Mouse (Mus musculus) kidney, postnatal 14 days (tissue): ENCODE measurements at regions not wholly inside any gene's neighbourhood (a gene's known extent, or its start where the extent isn't known, plus 50 kb on each side); places are given as distances from the start of the nearest gene placed in this dataset.
"Not testable (repeated sequence)": the region's sequence is repeated elsewhere in the genome, so short reads cannot be mapped to it uniquely, and the experiment has no call there.

Experiments
- DNase-seq: peaks from one replicate; pipeline ENCODE4 v3.0.0; 2022; ENCODE audit warnings: mixed read lengths

DNA sequence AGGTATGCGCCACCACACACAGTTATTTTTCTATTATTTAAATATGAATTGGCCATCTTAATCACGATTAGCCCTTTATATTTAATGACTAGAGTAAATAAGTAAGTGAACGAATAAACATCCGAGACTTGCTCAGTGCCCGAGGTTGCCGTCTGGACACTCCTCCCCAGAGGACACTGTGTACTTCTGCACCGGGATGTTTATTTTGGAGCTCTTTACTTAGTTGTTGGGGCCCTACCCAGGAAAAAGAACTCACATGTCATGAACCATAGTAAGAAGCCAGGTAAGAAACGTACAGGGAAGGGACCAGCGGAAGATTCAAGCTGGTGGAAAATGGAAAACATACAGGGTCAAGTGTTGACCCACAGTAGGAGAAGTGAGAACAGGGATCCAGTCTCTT, 89.0 kb downstream of the Akr1d1 start:
- DNase-seq: peak; percentile 25

- peak; percentile 21 for DNase-seq
Measured at GRCm38 (mm10) chr6:37621364-37622029, 91.5 kb downstream of the Akr1d1 start.

DNA sequence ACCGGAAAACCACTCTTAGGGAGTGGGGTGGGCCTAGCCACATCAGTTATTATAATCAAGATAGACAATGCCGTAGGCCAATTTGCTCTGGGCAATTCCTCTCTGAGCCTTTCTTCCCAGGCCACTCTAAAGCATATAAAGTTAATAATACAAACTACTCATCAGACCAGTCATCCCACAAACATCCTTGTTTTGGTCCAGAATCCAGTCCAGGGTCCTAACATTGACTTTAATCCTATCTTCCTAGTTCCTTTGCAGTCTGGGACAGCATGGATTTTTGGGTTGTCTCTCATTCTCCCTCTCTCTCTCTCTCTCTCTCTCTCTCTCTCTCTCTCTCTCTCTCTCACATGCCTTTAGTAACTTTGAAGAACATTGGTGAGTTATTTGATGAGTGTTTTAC, 92.3 kb downstream of the Akr1d1 start:
- DNase-seq: no peak

GRCm38 (mm10) chr6:37627206-37627605, 97.2 kb downstream of the Akr1d1 start:
- no peak for DNase-seq

GRCm38 (mm10) chr6:37633948-37634347, 104.0 kb downstream of the Akr1d1 start:
- DNase-seq: no peak

- DNase-seq: no peak
Measured at GRCm38 (mm10) chr6:37642066-37642465, 112.1 kb downstream of the Akr1d1 start.

- peak; percentile 19 for DNase-seq
Measured at GRCm38 (mm10) chr6:37642701-37643121, 112.7 kb downstream of the Akr1d1 start.

DNA sequence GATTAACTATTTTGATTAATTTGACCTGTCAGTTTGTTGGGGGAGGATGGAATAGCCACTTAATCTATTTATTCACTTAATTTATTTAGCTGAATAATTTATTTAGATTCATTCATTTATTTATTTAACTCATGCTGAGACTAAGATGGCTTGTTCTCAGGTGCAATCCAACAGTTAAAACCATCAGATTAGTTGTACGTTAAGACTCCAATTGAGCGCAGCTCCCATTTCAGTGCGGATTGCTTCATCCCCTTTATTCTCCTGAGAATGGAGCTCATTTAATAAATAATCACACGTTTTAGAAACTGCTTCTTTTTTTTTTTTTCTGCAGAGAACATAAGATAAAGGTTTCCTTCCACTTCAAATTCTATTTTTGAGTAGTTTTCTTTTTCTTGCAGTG, 113.2 kb downstream of the Akr1d1 start:
- no peak for DNase-seq

GRCm38 (mm10) chr6:37643718-37644117, 113.7 kb downstream of the Akr1d1 start:
- DNase-seq: no peak

GRCm38 (mm10) chr6:37645551-37645950, 115.6 kb downstream of the Akr1d1 start:
- DNase-seq: peak; percentile 51

DNA sequence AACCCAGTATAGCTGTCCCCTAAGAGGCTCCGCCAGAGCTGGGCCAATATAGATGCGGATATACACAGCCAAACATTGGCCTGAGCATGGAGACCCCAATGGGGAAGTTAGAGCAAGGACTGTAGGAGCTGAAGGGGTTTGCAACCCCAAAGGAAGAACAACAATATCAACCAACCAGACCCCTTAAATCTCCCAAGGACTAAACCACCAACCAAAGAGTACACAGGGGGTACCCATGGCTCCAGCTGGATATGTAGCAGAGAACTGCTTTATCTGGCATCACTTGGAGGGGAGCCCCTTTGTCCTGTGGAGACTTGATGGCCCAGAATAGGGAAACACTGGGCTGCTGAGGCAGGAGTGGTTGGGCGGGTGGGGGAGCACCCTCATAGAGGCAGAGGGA, 127.3 kb downstream of the Akr1d1 start:
- not testable (repeated sequence) for DNase-seq

GRCm38 (mm10) chr6:37658021-37658650, 128.2 kb downstream of the Akr1d1 start:
- no peak for DNase-seq

DNA sequence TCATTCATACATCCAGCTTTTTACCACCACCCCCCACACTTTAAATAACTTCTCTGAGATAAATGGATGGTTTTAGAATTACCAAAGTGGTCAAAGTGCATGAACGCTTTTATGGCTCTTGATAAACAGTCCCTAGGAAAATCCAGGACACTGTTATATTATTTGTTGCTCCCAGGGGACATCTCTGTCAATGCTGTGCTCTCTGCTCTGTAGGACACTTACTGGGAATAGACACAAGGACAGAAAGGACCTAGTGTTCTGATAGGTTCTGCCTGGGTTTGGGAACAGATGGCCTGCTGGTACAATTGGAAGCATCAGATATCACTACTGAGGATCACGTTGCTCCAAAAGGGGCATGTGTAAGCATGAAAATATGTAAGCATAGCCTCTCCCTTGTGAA, 132.8 kb downstream of the Akr1d1 start:
- no peak for DNase-seq

- peak; percentile 21 for DNase-seq
Measured at GRCm38 (mm10) chr6:37665576-37665975, 135.6 kb downstream of the Akr1d1 start.

DNA sequence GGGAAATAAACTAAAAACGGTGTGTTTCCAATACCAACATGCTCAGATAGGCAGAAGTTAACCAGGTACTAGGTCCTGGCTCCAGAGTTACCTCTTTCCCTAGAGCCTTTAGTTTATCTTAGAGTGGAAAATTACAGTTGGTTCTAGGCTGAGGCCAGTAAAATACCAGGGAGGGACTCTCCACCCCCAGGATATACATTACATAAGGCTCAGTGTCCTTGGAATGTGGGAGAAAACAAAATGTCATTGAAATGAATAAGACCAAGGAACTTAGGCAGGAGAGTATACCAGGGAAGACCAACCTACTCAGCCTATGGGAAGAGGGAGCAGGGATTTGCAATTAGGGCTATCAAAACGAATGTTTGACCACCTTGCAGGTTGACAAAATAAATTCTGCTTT, 139.4 kb downstream of the Akr1d1 start:
- DNase-seq: no peak

DNA sequence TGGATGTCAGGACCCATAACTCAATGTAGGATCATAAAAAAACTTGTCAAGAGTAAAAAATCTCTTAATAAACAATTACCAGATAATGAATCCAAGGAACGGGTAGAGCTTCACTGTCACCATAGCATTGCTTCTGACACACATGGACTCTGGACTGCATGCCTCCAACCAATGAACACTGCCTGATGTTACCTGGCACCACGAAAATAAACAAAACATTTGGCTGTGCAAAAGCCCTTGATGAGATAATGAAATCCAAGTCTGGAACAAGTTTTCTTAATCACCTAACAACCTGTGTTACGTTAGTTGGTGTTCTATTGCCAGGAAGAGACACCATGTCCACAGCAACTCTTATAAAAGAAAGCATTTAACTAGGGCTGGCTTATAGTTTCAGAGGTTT, 140.7 kb downstream of the Akr1d1 start:
- no peak for DNase-seq

DNA sequence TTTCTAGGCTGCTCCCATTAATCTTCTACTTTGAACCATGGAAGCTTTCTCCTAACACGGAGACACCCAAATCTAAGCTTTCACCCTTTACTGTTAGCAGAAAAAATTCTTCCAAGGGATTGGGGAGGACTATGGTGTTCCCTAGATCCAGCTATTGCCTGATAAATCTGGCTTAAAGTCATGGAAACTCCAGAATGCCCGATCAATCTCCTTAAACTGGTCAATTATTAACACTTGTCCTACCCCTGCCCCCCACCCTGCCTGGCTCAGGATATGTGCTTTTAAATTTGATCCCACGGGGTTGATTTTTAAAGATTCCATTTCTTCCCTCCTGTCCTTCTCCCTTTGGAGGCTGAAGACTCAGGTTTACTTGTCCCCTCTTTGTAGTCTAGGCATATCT, 149.9 kb downstream of the Akr1d1 start:
- no peak for DNase-seq

- not testable (repeated sequence) for DNase-seq
Measured at GRCm38 (mm10) chr6:37681331-37681730, 151.4 kb downstream of the Akr1d1 start.

DNA sequence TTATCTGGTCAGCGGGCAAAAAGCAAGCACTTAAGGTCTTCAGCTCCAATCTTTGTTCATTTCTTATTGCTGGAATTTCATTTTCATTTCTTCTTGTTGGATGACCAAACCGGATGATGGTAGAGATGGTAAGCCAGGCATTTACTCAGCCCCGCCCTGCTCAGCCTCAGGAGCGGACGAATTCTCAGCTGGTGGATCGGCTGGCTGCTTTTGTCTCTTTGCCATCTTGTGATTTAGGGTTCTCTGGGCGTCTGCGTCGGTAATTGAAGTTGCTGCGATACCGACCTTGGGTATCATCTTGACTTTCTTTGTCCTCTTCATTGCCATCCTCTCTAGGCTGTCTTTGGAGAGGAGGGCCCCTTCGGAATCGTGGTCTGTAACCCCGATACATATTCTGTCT, 156.1 kb downstream of the Akr1d1 start:
- DNase-seq: no peak

DNA sequence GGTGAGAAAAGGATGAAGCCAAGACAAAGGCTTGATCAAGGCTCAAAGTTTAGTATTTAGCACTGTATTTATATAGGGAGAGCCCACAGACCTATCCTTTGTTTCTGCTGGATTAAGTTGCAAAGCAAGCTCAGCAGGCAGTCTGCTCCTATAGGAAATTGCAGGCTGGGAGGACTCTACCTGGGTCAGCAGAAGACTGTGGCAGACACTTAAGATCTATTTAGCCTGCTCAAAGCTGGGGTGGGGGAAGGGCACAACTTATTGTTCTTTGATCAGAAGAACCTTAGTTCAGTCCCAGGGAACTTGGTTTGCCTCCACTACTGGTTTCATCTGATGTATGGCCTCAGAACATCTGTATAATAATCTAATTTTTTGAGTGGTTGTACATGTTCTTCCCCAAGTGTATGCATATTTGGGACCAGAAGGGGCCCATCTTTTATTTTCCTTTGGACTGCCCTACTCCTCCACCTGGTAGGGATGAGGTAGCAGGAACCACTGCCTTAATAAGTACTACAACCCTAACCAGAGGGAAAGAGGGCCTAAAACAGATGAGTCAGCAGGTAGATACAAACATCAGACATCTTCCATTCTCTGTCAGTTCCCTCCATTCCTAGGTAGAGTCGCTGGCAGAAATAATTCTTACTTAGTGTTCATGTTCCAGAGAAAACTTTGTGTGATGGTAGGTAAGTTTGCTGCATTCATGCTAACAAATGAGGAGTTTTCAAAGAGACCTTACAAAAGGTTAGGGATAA, 159.1 kb downstream of the Akr1d1 start:
- no peak for DNase-seq

- DNase-seq: no peak
Measured at GRCm38 (mm10) chr6:37689696-37690095, 159.7 kb downstream of the Akr1d1 start.

DNA sequence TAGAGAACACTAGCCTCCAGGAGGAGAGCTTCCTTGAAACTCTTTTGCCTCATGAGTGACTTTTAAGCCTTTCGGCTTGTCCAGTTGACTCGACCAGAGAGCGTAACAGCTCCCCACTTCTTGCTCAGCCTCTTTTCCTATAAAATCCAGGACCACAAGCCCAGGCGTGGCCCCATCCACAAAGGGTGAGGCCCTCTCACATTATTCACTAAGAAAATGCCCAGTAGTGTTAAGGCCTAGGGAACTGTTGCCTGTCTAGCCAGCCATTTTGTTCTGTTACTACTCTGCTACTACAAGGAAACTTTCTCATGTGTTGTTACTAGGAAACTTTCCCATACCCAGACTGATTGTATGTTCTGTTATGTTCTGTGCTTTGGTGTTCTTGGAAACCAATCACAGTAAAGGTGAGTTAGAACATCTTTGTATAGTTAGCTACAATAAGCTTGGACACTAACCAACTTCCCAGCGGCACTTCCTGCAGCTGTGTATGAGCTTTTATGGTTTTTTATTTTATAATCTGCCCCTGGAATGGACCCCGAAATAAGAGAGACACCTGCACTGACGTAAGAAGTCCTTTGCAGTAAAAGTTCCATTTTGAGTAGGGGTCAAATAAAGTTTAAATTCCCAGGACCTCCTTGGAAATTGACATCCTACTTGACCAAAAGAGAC, 162.1 kb downstream of the Akr1d1 start:
- no peak for DNase-seq

DNA sequence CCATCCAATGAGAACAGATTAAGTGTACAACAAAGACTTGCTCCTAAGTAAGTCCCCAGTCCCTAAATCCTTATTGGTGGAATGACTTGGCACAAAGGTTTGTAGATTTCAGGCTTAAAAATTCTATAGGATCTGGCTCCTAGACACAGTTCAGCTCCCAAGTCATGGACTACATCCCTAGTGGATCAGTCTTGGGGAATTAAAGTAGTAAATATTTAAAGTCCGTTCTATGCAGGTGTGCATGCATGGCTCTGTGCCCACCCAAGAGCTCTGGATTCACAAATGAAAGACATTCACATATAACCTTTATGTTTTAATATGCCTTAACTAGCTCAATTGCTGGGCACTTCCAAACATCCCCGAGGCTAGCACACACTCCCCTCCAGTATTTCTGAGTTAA, 162.8 kb downstream of the Akr1d1 start:
- DNase-seq: no peak

DNA sequence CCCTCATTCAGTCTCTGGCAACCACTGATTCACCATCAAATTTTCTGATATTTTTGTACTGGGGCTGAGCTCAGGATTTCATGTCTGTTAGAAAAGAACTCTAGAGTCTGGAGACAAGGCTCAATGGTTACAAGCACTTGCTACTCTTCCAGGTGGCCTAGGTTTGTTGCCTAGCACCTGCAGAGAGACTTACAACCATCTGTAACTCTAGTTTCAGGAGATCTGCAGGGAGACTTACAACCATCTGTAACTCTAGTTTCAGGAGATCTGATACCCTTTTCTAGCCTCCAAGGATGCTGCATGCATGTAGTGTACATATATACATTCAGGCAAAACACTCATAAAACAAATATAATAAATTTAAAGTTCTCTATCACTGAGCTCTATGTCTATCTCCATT, 166.1 kb downstream of the Akr1d1 start:
- DNase-seq: no peak
